Mouse (Mus musculus) stomach, postnatal 0 days (tissue): ENCODE measurements around the gene Elmod1.

Experiments used
- CTCF ChIP-seq: IDR thresholded peaks from 2 replicates; pipeline ENCODE4 v1.5.1; 2016; ENCODE audit warnings: antibody characterized with exemption, low read depth, mild to moderate bottlenecking, moderate library complexity
- EP300 ChIP-seq: optimal IDR thresholded peaks from 2 replicates; pipeline ENCODE3; 2016; ENCODE audit warnings: antibody characterized with exemption

- no peak for TF ChIP-seq CTCF
- TF ChIP-seq EP300 = no peak
These were observed 1.2 kb downstream of the Elmod1 start for GRCm38 (mm10) chr9:53973929-53974327.
